Mouse (Mus musculus) brown adipose tissue, adult 24 weeks (tissue): ENCODE data around the gene Fabp6. TPM values are rescaled to one million over a fixed set of nuclear protein-coding genes. Genes with fewer than 3 reads are reported as not detected.

ENCODE experiments used
- H3K27ac ChIP-seq: fragments of 200-500 bp; replicated peaks from 2 replicates; pipeline ENCODE4 v1.5.1; 2012; ENCODE audit warnings: low read depth, mild to moderate bottlenecking, low read length
- H3K4me1 ChIP-seq: fragments of 200-500 bp; 2 replicates; pipeline ENCODE4 v1.6.1; 2012; ENCODE audit warnings: low read length, mixed read lengths; ENCODE audit not compliant: control insufficient read depth, insufficient read depth, insufficient read length
- H3K4me3 ChIP-seq: fragments of 200-500 bp; 2 replicates; pipeline ENCODE4 v1.5.1; 2012; ENCODE audit warnings: low read depth, mild to moderate bottlenecking, low read length, moderate library complexity; ENCODE audit not compliant: insufficient read depth
- polyA plus RNA-seq: library from polyadenylated mRNA; stranded (reverse); fragments of >200 nt; gene quantifications from 2 replicates; pipeline ENCODE4 v1.2.4, GENCODE M21; 2012; ENCODE audit not compliant: missing spikeins, insufficient read depth, insufficient read length

Fabp6 gene
- polyA plus RNA-seq, 1 experiment = not detected

DNA sequence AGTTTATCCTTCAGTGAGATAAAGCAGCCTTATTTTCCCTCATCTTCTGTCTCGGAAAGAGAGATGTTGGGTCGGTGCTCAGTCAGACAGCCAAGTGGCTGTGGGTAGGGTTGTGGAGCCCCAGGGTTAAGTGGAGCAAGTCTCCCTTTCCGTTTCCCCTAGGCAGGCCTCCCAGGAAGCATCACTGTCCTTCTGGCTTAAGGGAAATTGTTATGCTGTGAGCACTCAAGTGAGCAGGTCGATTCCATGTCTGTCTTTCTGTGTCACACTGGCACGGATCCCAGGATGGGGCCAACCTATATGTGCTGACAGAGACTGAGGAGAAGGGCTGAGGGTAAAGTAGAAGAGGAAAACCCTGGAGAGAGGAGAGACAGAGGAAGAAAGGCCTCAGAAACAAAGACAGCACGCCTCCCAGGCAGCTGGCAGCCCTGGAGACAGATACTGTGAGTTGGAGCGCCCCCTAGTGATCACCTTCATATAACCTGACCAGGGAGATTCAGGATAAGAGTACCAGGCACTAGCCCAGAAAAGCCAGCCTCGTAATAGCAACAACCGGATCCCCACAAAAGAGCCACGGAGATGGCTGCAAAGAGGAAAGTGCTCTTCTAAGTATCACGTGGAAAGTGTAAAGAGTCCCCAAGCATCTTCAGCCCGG lies 11.6 kb upstream of the Fabp6 start:
- Histone ChIP-seq H3K4me3 (no peak overlapping the region), H3K4me1 (no peaks in the 10 kb centered on the region), H3K27ac (no peak overlapping the region)

DNA sequence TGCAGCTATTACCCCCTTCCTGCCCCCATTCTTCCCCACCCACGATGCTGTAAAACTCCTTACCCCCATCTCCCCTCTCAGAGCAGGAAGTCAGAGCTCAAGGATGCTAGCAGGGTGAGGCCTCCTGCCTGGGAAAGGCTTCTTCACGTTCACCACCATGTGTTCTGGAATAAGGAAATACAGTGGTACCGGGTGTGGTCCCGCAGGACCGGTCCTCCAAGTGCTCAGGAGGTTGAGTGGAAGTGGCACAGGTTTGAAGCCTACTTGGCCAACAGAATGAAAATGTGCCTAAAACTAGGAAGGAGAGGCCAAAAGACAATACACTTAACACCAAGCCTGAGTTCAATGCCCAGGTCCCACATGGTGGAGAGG lies 9.3 kb upstream of the Fabp6 start:
- Histone ChIP-seq H3K4me3 (no peak overlapping the region), H3K4me1 (no peaks in the 10 kb centered on the region), H3K27ac (no peak overlapping the region)

DNA sequence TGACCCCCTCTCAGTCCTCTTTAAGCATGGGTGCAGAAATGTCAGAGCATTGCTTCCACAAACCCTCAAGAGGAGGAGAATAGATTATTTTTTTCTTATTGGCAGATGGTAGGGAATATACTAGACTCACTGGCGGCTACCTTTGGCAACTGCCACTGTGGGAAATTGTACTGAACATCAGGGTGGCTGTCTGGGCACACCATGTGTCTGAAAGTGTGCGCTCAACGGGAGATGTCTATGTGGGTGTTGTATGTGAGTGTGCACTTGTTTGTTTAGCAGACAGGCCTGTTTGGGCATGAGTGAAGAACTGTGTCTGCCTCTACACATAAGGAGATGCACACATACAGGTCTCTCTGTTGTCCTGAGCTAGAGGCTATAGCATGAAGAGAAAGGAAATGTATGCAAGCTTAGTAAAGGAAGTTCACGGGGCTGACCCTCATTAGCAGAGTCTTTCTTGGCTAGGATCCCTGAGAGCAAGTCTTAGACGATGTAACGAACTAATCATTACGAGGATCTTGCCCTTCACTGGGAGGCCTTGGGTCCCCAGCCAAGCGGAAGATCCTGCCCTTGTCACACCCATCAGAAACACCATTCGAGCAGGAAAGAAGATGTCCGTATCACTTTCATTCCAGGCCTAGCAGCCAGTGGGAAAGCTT lies 8.8 kb upstream of the Fabp6 start:
- no peaks in the 10 kb centered on the region for H3K4me1 ChIP-seq
- H3K27ac ChIP-seq = no peak overlapping the region
- no peak overlapping the region for H3K4me3 ChIP-seq

- no peak overlapping the region for H3K27ac ChIP-seq
- no peaks in the 10 kb centered on the region for H3K4me1 ChIP-seq
- no peak overlapping the region for H3K4me3 ChIP-seq
Observed at GRCm38 (mm10) chr11:43608440-43608839, 7.1 kb upstream of the Fabp6 start.

- no peak overlapping the region for H3K27ac ChIP-seq
Observed at GRCm38 (mm10) chr11:43605859-43606258, 4.5 kb upstream of the Fabp6 start.

GRCm38 (mm10) chr11:43604891-43605290 lies 3.6 kb upstream of the Fabp6 start:
- Histone ChIP-seq H3K27ac (no peak overlapping the region), H3K4me3 (no peak overlapping the region), H3K4me1 (no peaks in the 10 kb centered on the region)

More at GRCm38 (mm10) chr11:43605859-43606258, 4.5 kb upstream of the Fabp6 start:
- H3K4me3 ChIP-seq = no peak overlapping the region
- H3K4me1 ChIP-seq = no peaks in the 10 kb centered on the region

DNA sequence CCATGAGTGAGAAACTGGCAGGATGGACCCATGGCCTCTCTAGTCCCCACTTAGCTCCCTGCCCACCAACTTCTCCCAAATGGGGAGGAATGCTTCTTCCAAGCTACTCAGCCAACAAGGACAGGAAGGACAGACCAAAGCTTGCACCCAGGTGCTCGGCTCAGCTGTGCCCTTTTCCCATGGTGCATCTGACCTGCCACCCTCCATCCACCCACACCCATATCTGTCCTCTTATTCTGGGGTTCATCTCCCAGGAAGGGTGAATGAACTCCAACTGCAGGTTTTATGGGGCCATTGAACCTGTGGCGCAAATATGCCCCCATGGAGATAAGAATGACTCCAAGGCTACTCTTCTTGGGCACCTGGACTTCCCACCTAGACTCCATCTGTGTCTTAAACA lies 2.9 kb upstream of the Fabp6 start:
- Histone ChIP-seq H3K4me1 (no peaks in the 10 kb centered on the region), H3K4me3 (no peak overlapping the region), H3K27ac (no peak overlapping the region)

DNA sequence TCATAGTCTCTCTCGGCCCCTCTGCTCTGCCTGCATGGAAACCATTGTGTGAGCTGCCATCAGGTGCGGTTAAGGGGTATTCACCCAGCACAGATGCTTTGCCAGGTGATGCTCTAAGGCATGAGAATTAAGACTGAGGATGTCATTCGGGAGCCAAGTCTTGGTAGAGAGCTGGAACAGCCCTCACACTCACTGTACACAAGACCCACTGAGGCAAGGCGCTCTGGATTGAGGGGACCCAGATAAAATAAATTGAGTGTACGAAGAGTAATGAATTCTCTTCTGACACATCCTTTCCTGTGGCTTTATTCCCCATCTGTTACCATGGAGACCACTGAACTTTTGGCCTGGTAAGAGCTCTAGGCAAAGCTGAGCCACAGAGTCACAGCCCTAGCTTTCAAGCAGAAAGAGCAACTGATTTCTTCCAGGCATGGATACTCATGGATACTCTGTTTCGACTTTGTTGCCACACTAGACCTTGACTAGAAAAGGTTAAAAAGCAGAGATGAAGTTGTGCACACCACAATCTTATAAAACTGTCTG lies 11.7 kb downstream of the Fabp6 start:
- Histone ChIP-seq H3K4me3 (no peak overlapping the region), H3K4me1 (no peaks in the 10 kb centered on the region), H3K27ac (no peak overlapping the region)

DNA sequence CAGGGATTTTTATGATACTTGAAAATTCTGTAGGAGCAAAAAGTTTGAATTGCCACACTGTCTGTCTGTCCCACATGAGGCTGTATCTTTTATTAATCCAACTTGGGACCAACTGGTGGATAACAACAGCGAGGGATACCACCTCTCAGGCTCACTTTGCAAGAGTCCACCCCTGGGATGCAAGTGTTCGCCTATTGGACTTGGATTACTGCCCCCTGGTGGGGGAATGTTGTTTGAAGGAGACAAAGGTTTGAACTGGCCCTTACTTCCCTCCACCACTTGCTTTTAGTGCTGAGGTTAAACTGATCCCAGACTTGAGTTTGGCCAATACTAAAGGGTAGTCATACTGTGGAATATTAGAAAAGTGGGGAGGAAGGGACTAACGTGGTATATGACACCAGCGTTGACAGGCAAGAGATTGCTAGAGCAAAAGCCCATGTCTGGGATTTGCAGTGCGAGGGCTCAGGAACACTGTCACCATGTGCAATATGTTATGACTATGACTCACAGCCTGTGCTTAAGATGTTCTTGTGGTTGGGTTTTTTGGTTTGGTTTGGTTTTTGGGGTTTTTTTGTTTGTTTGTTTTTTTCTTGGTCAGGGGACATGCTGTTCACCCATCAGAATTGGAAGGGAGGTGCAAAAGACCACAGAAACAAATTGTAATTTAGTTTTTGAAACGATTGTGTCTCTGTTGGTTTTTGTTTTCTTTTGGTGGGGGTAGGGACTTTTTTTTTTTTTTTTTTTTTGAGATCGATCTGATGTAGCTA lies 14.8 kb downstream of the Fabp6 start, which contains the start of gene 4933415A04Rik:
4933415A04Rik (plus strand) TSS at position 717 of the 767 bp plus-strand sequence.
- Histone ChIP-seq H3K27ac (no peak within 1 kb of the TSS), H3K4me1 (no peaks in the 10 kb centered on the region), H3K4me3 (no peak within 1 kb of the TSS)

DNA sequence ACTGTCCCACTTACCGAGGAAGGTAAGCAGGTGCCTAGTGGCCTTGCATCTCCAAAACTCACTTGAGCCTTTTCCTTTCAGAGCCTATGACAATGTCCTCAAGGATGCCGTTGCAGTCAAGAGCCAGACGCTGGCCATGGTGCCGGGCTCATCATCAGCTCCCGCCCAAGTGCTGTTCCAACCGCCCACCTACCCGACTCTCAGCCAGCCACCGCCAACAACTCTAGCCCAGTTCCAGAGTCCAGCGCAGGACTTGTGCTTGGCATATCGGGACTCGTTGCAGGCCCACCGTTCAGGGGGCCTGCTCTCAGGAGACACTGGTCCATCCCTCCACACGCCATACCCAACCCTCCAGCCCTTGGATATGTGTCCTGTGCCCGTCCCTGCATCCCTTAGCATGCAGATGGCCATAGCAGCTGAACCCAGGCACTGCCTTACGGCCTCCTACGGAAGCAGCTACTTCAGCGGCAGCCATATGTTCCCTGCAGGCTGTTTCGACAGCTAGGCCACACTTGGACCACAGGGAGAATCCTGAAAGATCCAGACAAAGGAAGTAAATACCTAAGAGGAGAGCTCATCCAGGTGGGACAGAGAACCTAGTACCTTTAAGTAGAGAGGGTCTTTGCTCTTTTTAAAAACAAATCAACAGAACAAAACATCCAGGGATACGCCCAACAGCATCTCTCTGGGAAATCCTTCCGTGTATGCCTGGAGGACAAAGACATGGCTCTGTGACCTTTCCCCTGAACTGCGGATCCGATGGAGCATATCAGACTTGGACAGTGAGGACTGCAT lies 15.9 kb downstream of the Fabp6 start:
- no peaks in the 10 kb centered on the region for H3K4me1 ChIP-seq
- no peak overlapping the region for H3K27ac ChIP-seq
- H3K4me3 ChIP-seq = no peak overlapping the region

DNA sequence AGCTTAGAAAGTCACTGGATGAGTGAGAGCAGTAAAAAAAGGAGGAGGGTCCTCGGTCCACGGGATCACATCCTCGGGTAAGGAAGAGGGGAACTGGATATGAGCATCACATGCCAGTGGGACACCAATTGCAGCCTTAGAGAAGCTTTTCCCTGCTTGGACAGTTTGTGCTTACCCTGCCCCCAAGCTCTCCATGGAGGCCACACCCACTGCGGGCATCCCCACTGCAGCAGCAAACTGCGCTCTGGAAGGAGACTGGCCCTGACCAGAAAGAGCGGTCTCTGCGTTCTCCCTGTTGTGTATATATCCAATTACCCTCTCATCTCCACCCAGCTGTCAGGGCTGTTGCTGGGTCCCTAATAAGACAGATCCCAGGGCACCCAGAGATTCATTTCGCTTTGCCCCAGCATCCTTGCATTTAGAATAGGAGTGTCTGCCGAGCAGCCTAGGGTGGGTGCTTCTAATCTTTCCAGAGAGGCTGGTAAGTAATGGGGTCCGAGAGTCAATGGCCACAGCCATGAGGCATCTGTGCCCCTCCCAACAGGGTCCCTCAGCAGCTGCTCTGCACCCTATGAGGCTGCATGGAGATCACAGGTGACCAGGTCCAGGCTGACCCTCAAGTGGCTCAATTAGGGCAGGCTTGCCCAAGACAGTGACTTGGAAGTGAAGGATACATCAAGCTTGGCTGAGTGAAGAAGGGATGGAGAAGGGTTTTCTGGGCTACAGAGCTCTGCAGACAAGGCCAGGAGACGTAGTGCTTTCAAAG lies 23.4 kb downstream of the Fabp6 start:
- no peaks in the 10 kb centered on the region for H3K4me1 ChIP-seq
- H3K27ac ChIP-seq = no peak overlapping the region
- no peak overlapping the region for H3K4me3 ChIP-seq

GRCm38 (mm10) chr11:43575376-43576151 lies 25.8 kb downstream of the Fabp6 start:
- Histone ChIP-seq H3K4me3 (no peak overlapping the region), H3K4me1 (no peaks in the 10 kb centered on the region; the same call in 1 of the 2 replicates), H3K27ac (no peak overlapping the region)

DNA sequence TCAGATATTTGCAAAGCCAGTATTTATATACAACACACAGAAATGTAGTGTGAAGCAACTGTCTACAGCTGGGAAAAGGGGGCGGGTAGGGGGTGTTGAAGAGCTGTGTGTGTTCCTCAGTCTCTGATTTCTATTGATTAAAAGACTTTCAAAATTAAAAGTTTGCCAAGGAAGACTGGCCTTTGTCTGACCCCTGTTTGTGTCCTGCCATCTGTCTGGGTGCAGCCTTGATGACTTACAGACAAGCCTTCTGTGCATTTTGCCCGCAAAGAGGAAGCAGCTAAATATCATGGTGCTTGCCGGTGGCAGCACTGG lies 26.3 kb downstream of the Fabp6 start:
- H3K4me3 ChIP-seq = no peak overlapping the region
- H3K4me1 ChIP-seq = no peaks in the 10 kb centered on the region; the same call in 1 of the 2 replicates
- no peak overlapping the region for H3K27ac ChIP-seq

DNA sequence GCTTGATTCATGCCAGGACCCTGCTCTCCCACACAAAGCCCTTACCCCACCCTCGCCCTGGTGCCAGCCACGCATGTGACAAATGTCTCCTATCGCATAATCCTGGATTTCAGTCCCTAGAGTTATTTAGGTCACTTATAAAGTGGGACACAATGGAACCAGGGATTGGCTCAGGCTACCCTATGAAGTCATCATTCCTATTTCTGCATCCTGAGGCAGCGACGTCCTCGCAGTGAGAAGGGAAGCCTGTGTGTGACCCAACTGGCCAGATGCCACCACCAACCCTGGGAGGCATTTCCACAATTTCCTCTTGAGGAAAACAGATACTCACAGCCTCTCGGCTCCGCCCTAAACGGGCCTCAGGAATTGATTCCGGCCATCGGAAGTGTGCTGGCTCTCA lies 31.7 kb downstream of the Fabp6 start:
- Histone ChIP-seq H3K4me1 (peaks cover 3% of the 10 kb centered on the region; the same call in 1 of the 2 replicates), H3K4me3 (no peak overlapping the region), H3K27ac (peak overlapping the region; percentile 23)
